In genomic region chr11:51242897-51243296, GRCm38 (mm10) we compare ENCODE assay signal across 44 mouse cellular contexts. TPM values are rescaled to one million over a fixed set of nuclear protein-coding genes. Genes with fewer than 3 reads are reported as not detected.
DNase-seq lines count a peak whose midpoint lies in the region; ATAC-seq and TF ChIP-seq lines count a peak whose summit lies in the region.
"Had no signal": no experiment of that assay in that cellular context is flagged by ENCODE, and none has a peak within 500 bp of the region (broad histone marks: within the 10 kb centered on the region; RNA-seq: fewer than 3 reads in every experiment).

No protein-coding gene starts in this region.

- peak; percentile 8 for DNase-seq in embryo, embryonic 10.5 days (ENCODE audit: low spot score)
- DNase-seq in embryo, embryonic 10 days (ENCODE audit: low spot score): no peak
- DNase-seq in layer of hippocampus, adult 2 months (ENCODE audit: low spot score in 2 of 2): no peak
- no peak for DNase-seq in layer of hippocampus, postnatal 36 days
- DNase-seq in A20 (ENCODE audit: low read depth, low spot score): peak; percentile 24
- peak; percentile 9 for DNase-seq in c-Kit-positive CD71-positive TER-119-positive erythroid progenitor cells, embryonic 14.5 days (ENCODE audit: low spot score)
- no peak for DNase-seq in cerebellum, adult 9-10 months
- DNase-seq: adrenal gland, adult 2 months; adrenal gland, postnatal 36 days; cerebellum, adult 2 months; cerebellum, postnatal 25 days; embryo, embryonic 11 days; gastrocnemius, postnatal 10 days; kidney, adult 18-20 months; layer of hippocampus, adult 9-11 months; liver, embryonic 13.5 days; lung, embryonic 14.5 days; lung, postnatal 14 days; midbrain, embryonic 14.5 days; right cerebral cortex, adult 18-20 months; spleen, adult 18-20 months; thymus, adult 2 months; thymus, postnatal 36 days had no signal

- H3K27ac ChIP-seq in layer of hippocampus, adult 2 months: no peak overlapping the region
- no peak overlapping the region for H3K27ac ChIP-seq in forebrain, embryonic 15.5 days (replicated peaks)
- H3K27ac ChIP-seq: embryonic facial prominence, embryonic 12.5 days; forebrain, embryonic 10.5 days; hindbrain, embryonic 14.5 days; limb, embryonic 13.5 days; liver, embryonic 13.5 days; stomach, postnatal 0 days had no signal

- no peaks in the 10 kb centered on the region for H3K36me3 ChIP-seq in forebrain, embryonic 15.5 days
- H3K36me3 ChIP-seq: embryonic facial prominence, embryonic 12.5 days; forebrain, embryonic 10.5 days; heart, embryonic 12.5 days; limb, embryonic 13.5 days; liver, embryonic 13.5 days had no signal

- H3K4me1 ChIP-seq in forebrain, embryonic 15.5 days: no peaks in the 10 kb centered on the region
- H3K4me1 ChIP-seq: embryonic facial prominence, embryonic 12.5 days; forebrain, embryonic 10.5 days; heart, embryonic 12.5 days; limb, embryonic 13.5 days; liver, embryonic 13.5 days had no signal

- H3K4me2 ChIP-seq in forebrain, embryonic 15.5 days (replicated peaks): no peak overlapping the region
- H3K4me2 ChIP-seq: embryonic facial prominence, embryonic 12.5 days; heart, embryonic 12.5 days; hindbrain, embryonic 14.5 days; limb, embryonic 13.5 days; liver, embryonic 13.5 days; lung, embryonic 14.5 days had no signal

- no peaks in the 10 kb centered on the region for H3K27me3 ChIP-seq in forebrain, embryonic 15.5 days
- H3K27me3 ChIP-seq: embryonic facial prominence, embryonic 12.5 days; heart, embryonic 12.5 days; limb, embryonic 13.5 days; liver, embryonic 13.5 days had no signal

- peak; percentile 47 for TF ChIP-seq CTCF in layer of hippocampus, adult 2 months (conservative IDR thresholded peaks at IDR 0.05)

- no peaks in the 10 kb centered on the region for H3K9me3 ChIP-seq in forebrain, embryonic 15.5 days
- H3K9me3 ChIP-seq: embryonic facial prominence, embryonic 12.5 days; forebrain, embryonic 10.5 days; heart, embryonic 12.5 days; limb, embryonic 13.5 days; liver, embryonic 13.5 days had no signal

- H3K9ac ChIP-seq in forebrain, embryonic 15.5 days (replicated peaks): no peak overlapping the region
- H3K9ac ChIP-seq: embryonic facial prominence, embryonic 12.5 days; heart, embryonic 12.5 days; hindbrain, embryonic 14.5 days; limb, embryonic 13.5 days; liver, embryonic 13.5 days; lung, embryonic 14.5 days had no signal

- H3K4me3 ChIP-seq in layer of hippocampus, adult 2 months: no peak overlapping the region
- no peak overlapping the region for H3K4me3 ChIP-seq in forebrain, embryonic 15.5 days
- H3K4me3 ChIP-seq: embryonic facial prominence, embryonic 12.5 days; forebrain, embryonic 10.5 days; heart, embryonic 12.5 days; limb, embryonic 13.5 days; liver, embryonic 13.5 days had no signal

- 91% methylated on average over 2 of the region's 2 CpGs for WGBS in forebrain, embryonic 15.5 days

- no peak for ATAC-seq in forebrain, embryonic 15.5 days (replicated peaks)
- ATAC-seq: activated CD4-positive, CD25-positive, alpha-beta regulatory T cell, adult 4 months; forebrain, embryonic 16.5 days; inflammation-experienced regulatory T-cells, adult 6 months had no signal

RNA-seq across cellular contexts. Expression of gene Clk4, which starts 18.6 kb away (rescaled TPM):
- 100 to 1,000 TPM; 113 to 130 TPM for total RNA-seq in layer of hippocampus, adult 2 months (2021)
- 100 to 1,000 TPM; 130 to 140 TPM for total RNA-seq in layer of hippocampus, postnatal 36 days (2021)
- 153 and 164 TPM in 2 replicates for polyA plus RNA-seq in forebrain, embryonic 15.5 days (2015; fragmentation: Nextera tagmentation; extraction: Ambion mirVana)

RNA-seq across cellular contexts. Expression of gene BC049762, which starts 19.9 kb away (rescaled TPM):
- under 1 TPM in 1 of 2 experiments, not detected in 1; 0.44 TPM for total RNA-seq in layer of hippocampus, adult 2 months (2021)
- total RNA-seq in layer of hippocampus, postnatal 36 days (2021): not detected
- polyA plus RNA-seq in forebrain, embryonic 15.5 days (2015; fragmentation: Nextera tagmentation; extraction: Ambion mirVana): 0.26 and 0.33 TPM in 2 replicates
- total RNA-seq: adrenal gland, postnatal 36 days; gastrocnemius, postnatal 10 days; hematopoietic stem cell, adult 5-6 weeks; left cerebral cortex, adult 18-20 months; left cerebral cortex, postnatal 25 days; monocyte, adult 5-6 weeks; neutrophil, adult 5-6 weeks had no signal
- polyA plus RNA-seq: activated CD4-positive, CD25-positive, alpha-beta regulatory T cell, adult 4 months; forebrain, embryonic 16.5 days; inflammation-experienced regulatory T-cells, adult 6 months; midbrain, embryonic 14.5 days had no signal

RNA-seq across cellular contexts. Expression of gene Gm12569, which starts 22.6 kb away (rescaled TPM):
- not detected for total RNA-seq in layer of hippocampus, adult 2 months (2021)
- total RNA-seq in layer of hippocampus, postnatal 36 days (2021): not detected
- not detected in 2 replicates for polyA plus RNA-seq in forebrain, embryonic 15.5 days (2015; fragmentation: Nextera tagmentation; extraction: Ambion mirVana)
- total RNA-seq: adrenal gland, adult 2 months; adrenal gland, postnatal 36 days; gastrocnemius, postnatal 10 days; granulocyte monocyte progenitor cell, adult 5-6 weeks; hematopoietic stem cell, adult 5-6 weeks; left cerebral cortex, adult 18-20 months; left cerebral cortex, postnatal 25 days; monocyte, adult 5-6 weeks; neutrophil, adult 5-6 weeks had no signal
- polyA plus RNA-seq: activated CD4-positive, CD25-positive, alpha-beta regulatory T cell, adult 4 months; adrenal gland, adult 2 months; brain, embryonic 14.5 days; cerebellum, adult 2 months; embryonic facial prominence, embryonic 12.5 days; forebrain, embryonic 10.5 days; forebrain, embryonic 16.5 days; heart, embryonic 12.5 days; heart, postnatal 0 days; hindbrain, embryonic 14.5 days; inflammation-experienced regulatory T-cells, adult 6 months; kidney, embryonic 16.5 days; large intestine, adult 2 months; limb, embryonic 13.5 days; liver, embryonic 13.5 days; lung, embryonic 14.5 days; midbrain, embryonic 14.5 days; neural tube, embryonic 11.5 days; stomach, postnatal 0 days; thymus, adult 2 months had no signal

RNA-seq across cellular contexts. Expression of gene Col23a1, which starts 46.8 kb away (rescaled TPM):
- 1 to 10 TPM; 5.3 to 6.7 TPM for total RNA-seq in layer of hippocampus, adult 2 months (2021)
- total RNA-seq in layer of hippocampus, postnatal 36 days (2021): 1 to 10 TPM; 4.2 to 4.9 TPM
- 3.3 and 4.1 TPM in 2 replicates for polyA plus RNA-seq in forebrain, embryonic 15.5 days (2015; fragmentation: Nextera tagmentation; extraction: Ambion mirVana)
- total RNA-seq: monocyte, adult 5-6 weeks had no signal

Comparison
In these comparisons a context has a peak if more than half of its experiments do, and no peak if none do; other contexts are left out.
1. DNase-seq: peak in embryo, embryonic 10.5 days (single experiment), A20 (single experiment) and c-Kit-positive CD71-positive TER-119-positive erythroid progenitor cells, embryonic 14.5 days (single experiment); none in embryo, embryonic 10 days (single experiment), layer of hippocampus, adult 2 months (0 of 2), layer of hippocampus, postnatal 36 days (0 of 2) and cerebellum, adult 9-10 months (single experiment).